Mouse (Mus musculus): Measurements from ENCODE around the gene B3gnt6. TPM values are rescaled to one million over a fixed set of nuclear protein-coding genes. Genes with fewer than 3 reads are reported as not detected.

B3gnt6 gene
- total RNA-seq, 2 experiments from 2014 or later, result not detected

DNA sequence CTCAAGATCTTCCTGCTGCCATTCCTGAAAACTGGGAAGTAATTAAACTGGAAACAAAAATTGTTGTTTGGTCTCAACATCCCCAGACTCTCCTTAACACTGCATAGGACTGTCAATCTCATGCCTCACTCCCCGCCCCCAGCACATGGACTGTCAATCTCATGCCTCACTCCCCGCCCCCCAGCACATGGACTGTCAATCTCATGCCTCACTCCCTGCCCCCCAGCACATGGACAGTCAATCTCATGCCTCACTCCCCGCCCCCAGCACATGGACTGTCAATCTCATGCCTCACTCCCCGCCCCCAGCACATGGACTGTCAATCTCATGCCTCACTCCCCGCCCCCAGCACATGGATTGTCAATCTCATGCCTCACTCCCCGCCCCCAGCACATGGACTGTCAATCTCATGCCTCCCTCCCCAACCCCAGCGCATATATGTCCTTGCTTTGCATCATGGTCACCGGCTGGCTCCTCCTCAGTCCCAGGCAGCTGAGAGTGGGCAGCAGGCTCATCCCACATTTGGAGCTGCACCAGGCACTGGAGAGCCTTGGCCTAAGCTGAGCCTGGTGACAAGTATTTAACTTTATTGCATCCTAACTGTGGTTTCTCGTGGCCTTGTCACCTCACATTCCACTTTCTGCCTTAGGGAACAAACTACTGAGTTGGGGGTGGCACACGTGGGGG is 50.4 kb downstream of the B3gnt6 start:
- DNase-seq, result no peak

- DNase-seq, result no peak
These were observed 51.5 kb downstream of the B3gnt6 start for GRCm38 (mm10) chr7:98147766-98148165.

DNA sequence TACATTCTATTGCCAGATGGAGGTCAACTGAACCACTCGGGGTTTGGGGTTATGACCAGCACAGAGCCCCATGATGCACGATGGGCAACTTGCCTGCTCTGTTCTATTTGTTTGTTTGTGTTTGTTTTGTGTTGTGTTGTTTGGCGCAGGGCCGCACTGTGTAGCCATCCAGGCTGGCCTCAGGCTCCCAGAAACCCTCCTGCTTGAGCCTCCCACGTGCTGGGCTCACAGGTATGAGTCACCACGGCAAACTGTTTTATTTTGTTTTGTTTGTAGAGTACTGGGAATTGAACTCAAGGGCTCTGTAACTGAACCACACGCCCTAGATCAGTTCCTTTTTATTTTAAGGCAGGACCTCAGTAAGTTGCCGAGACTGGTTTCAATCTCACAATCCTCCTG is 52.8 kb downstream of the B3gnt6 start:
- no peak for DNase-seq

- no peak for DNase-seq
These were observed 53.3 kb downstream of the B3gnt6 start for GRCm38 (mm10) chr7:98145842-98146446.

GRCm38 (mm10) chr7:98145402-98145801 is 53.9 kb downstream of the B3gnt6 start, which contains the start of gene Omp:
Gene Omp, minus strand, starts transcription at chr7:98145502.
- no peak for DNase-seq

GRCm38 (mm10) chr7:98142648-98143047 is 56.6 kb downstream of the B3gnt6 start:
- DNase-seq, result no peak

Other genes starting within 250 kb of the B3gnt6 start
- gene Myo7a, start 80.0 kb downstream of the B3gnt6 start, total RNA-seq (2021), result 1 to 10 TPM; 2.8 to 3.5 TPM
- gene Omp, start 54.0 kb downstream of the B3gnt6 start, total RNA-seq (2021), result under 1 TPM in 1 of 2 experiments, not detected in 1; 0.11 TPM
- gene Capn5, start 21.2 kb downstream of the B3gnt6 start, total RNA-seq (2021), result 1 to 10 TPM; 1.6 to 2.4 TPM
- 1 to 10 TPM; 4.5 to 5.0 TPM for gene Acer3, start 121.7 kb upstream of the B3gnt6 start, total RNA-seq (2021)
- 1 to 10 TPM; 1.3 to 1.6 TPM for gene Tsku, start 161.8 kb upstream of the B3gnt6 start, total RNA-seq (2021)
- gene Gucy2d, start 240.9 kb upstream of the B3gnt6 start, total RNA-seq (2021), result under 1 TPM in 1 of 2 experiments, not detected in 1; 0.15 TPM

Measured in gastrocnemius, postnatal 25 days (tissue).